Mouse (Mus musculus) myocyte (in vitro differentiated cells): ENCODE data around the gene Cog4.

Source experiments
- E2F4 ChIP-seq: IDR thresholded peaks from one replicate; pipeline ENCODE4 v1.6.1; 2011; ENCODE audit warnings: mild to moderate bottlenecking, control low read depth, moderate library complexity; ENCODE audit not compliant: insufficient read depth
- MYOD1 ChIP-seq, 3 experiments: IDR thresholded peaks; one replicate each; pipeline ENCODE4 v1.6.1; 2011; ENCODE audit warnings: control low read depth in 2 of 3, low read depth in 2 of 3, mild to moderate bottlenecking in 2 of 3, moderate library complexity in 1 of 3; ENCODE audit not compliant: insufficient read length in 2 of 3, control insufficient read depth in 1 of 3
- POLR2A ChIP-seq: IDR thresholded peaks from one replicate; pipeline ENCODE4 v1.6.1; 2011; ENCODE audit warnings: low read depth, mild to moderate bottlenecking, control low read depth, moderate library complexity; ENCODE audit not compliant: insufficient read length
- POLR2AphosphoS2 ChIP-seq: IDR thresholded peaks from one replicate; pipeline ENCODE4 v1.6.1; 2011; ENCODE audit warnings: low read depth, control low read depth; ENCODE audit not compliant: insufficient read length

GRCm38 (mm10) chr8:110812349-110813080, 33.9 kb upstream of the Cog4 start:
- TF ChIP-seq MYOD1 (IDR thresholded peaks at IDR 0.05; ENCODE audit: control insufficient read depth in 1 of 3, insufficient read length in 2 of 3, low read depth in 2 of 3) (no peak), POLR2A (no peak), E2F4 (no peak), POLR2AphosphoS2 (no peak)
